Mouse (Mus musculus) lung, embryonic 14.5 days (tissue): ENCODE data around the gene Clic1. TPM values are rescaled to one million over a fixed set of nuclear protein-coding genes. Genes with fewer than 3 reads are reported as not detected.

Source experiments
- ATAC-seq: fragments of 200-750 bp; cut with Nextera tagmentation; 2 replicates; pipeline ENCODE4 v1.8.0; 2017; ENCODE audit warnings: mild to moderate bottlenecking, moderate TSS enrichment, moderate library complexity; ENCODE audit not compliant: insufficient read depth
- DNase-seq: peaks from one replicate; pipeline ENCODE4 v3.0.0-alpha.2; 2015
- H3K27ac ChIP-seq: fragments of 300-500 bp; sonication (generic); 2 replicates; pipeline ENCODE4 v1.5.1; 2014; ENCODE audit warnings: low read depth, mild to moderate bottlenecking, moderate library complexity
- H3K27me3 ChIP-seq: fragments of 300-500 bp; sonication (generic); 2 replicates; pipeline ENCODE4 v1.6.1; 2014; ENCODE audit warnings: low read length, control low read depth; ENCODE audit not compliant: insufficient read depth
- H3K36me3 ChIP-seq: fragments of 300-500 bp; sonication (generic); 2 replicates; pipeline ENCODE4 v1.6.1; 2014; ENCODE audit warnings: control low read depth; ENCODE audit not compliant: insufficient read depth
- H3K4me1 ChIP-seq: fragments of 300-500 bp; sonication (generic); 2 replicates; pipeline ENCODE4 v1.6.1; 2014; ENCODE audit warnings: antibody characterized with exemption, control low read depth; ENCODE audit not compliant: insufficient read depth
- H3K4me2 ChIP-seq: fragments of 300-500 bp; sonication (generic); 2 replicates; pipeline ENCODE4 v1.6.1; 2014; ENCODE audit warnings: mild to moderate bottlenecking
- H3K4me3 ChIP-seq: fragments of 300-500 bp; sonication (generic); 2 replicates; pipeline ENCODE4 v1.5.1; 2014; ENCODE audit warnings: low read depth, low read length
- H3K9ac ChIP-seq: fragments of 300-500 bp; sonication (generic); 2 replicates; pipeline ENCODE4 v1.6.1; 2014
- H3K9me3 ChIP-seq: fragments of 300-500 bp; sonication (generic); 2 replicates; pipeline ENCODE4 v1.6.1; 2016; ENCODE audit warnings: low read depth, low read length, control low read depth
- CTCF ChIP-seq: IDR thresholded peaks from 2 replicates; pipeline ENCODE4 v1.5.1; 2016; ENCODE audit warnings: antibody characterized with exemption, low read depth
- WGBS: fragments of 180-500 bp; shearing (Covaris S2); extraction: QIAGEN DNeasy Blood & Tissue Kit; methylation state at CpG from one replicate; pipeline ENCODE4 v1.1.7; 2014; 5-methylcytosine and 5-hydroxymethylcytosine counted together
- polyA plus RNA-seq: library from polyadenylated mRNA; unstranded; fragments of >200 nt; fragmentation: Nextera tagmentation; extraction: Ambion mirVana; gene quantifications from 2 replicates; pipeline ENCODE4 v1.2.1, GENCODE M21; 2014

Gene Clic1
- polyA plus RNA-seq, 1 experiment from 2014 or later: 73.6 TPM

- Histone ChIP-seq H3K9ac (no peak overlapping the region), H3K27me3 (no peaks in the 10 kb centered on the region), H3K4me2 (peak overlapping the region; percentile 33), H3K27ac (no peak overlapping the region), H3K36me3 (peaks cover 13% of the 10 kb centered on the region), H3K4me3 (no peak overlapping the region), H3K9me3 (no peaks in the 10 kb centered on the region), H3K4me1 (peaks cover 4% of the 10 kb centered on the region; the same call in 1 of the 2 replicates)
- WGBS: 8% methylated on average over 17 of the region's 17 CpGs
- ATAC-seq (peak; percentile 57), DNase-seq (peak; percentile 90)
- peak; percentile 100 for TF ChIP-seq CTCF
These were observed 28.5 kb upstream of the Clic1 start for GRCm38 (mm10) chr17:35021163-35021808.

GRCm38 (mm10) chr17:35021842-35022477 lies 27.8 kb upstream of the Clic1 start:
- H3K27me3 ChIP-seq: no peaks in the 10 kb centered on the region
- no peak overlapping the region for H3K4me2 ChIP-seq
- no peak overlapping the region for H3K27ac ChIP-seq
- ATAC-seq: peak; percentile 23; the same call in 1 of the 2 replicates
- 30% methylated on average over 6 of the region's 6 CpGs for WGBS
- peaks cover 4% of the 10 kb centered on the region; the same call in 1 of the 2 replicates for H3K4me1 ChIP-seq
- H3K9ac ChIP-seq: no peak overlapping the region
- TF ChIP-seq CTCF: no peak
- peaks cover 8% of the 10 kb centered on the region; the same call in 1 of the 2 replicates for H3K36me3 ChIP-seq
- no peaks in the 10 kb centered on the region for H3K9me3 ChIP-seq
- DNase-seq: peak; percentile 26
- no peak overlapping the region for H3K4me3 ChIP-seq

GRCm38 (mm10) chr17:35022541-35023060 lies 27.2 kb upstream of the Clic1 start:
- no peak for TF ChIP-seq CTCF
- WGBS: 90% methylated on average over 8 of the region's 8 CpGs
- Histone ChIP-seq H3K9ac (no peak overlapping the region), H3K27ac (no peak overlapping the region), H3K4me2 (no peak overlapping the region), H3K4me1 (peaks cover 4% of the 10 kb centered on the region; the same call in 1 of the 2 replicates), H3K4me3 (no peak overlapping the region), H3K9me3 (no peaks in the 10 kb centered on the region), H3K36me3 (0 out of 2 replicates have a peak, but pooled peaks cover 2% of the 10 kb centered on the region), H3K27me3 (no peaks in the 10 kb centered on the region)
- DNase-seq (no peak), ATAC-seq (no peak)

- H3K9me3 ChIP-seq: no peaks in the 10 kb centered on the region
- TF ChIP-seq CTCF: no peak
- ATAC-seq: no peak
- no peak overlapping the region for H3K9ac ChIP-seq
- H3K4me1 ChIP-seq: peaks cover 4% of the 10 kb centered on the region; the same call in 1 of the 2 replicates
- 73% methylated on average over 5 of the region's 5 CpGs for WGBS
- H3K27ac ChIP-seq: no peak overlapping the region
- no peak overlapping the region for H3K4me2 ChIP-seq
- H3K4me3 ChIP-seq: no peak overlapping the region
- DNase-seq: no peak
- no peaks in the 10 kb centered on the region for H3K27me3 ChIP-seq
- no peaks in the 10 kb centered on the region for H3K36me3 ChIP-seq
These were observed 26.5 kb upstream of the Clic1 start for GRCm38 (mm10) chr17:35023221-35023620.

GRCm38 (mm10) chr17:35023756-35024155 lies 26.0 kb upstream of the Clic1 start:
- ATAC-seq (no peak), DNase-seq (no peak)
- Histone ChIP-seq H3K4me2 (no peak overlapping the region), H3K36me3 (no peaks in the 10 kb centered on the region), H3K4me1 (peaks cover 4% of the 10 kb centered on the region; the same call in 1 of the 2 replicates), H3K27ac (no peak overlapping the region), H3K4me3 (no peak overlapping the region), H3K27me3 (no peaks in the 10 kb centered on the region), H3K9ac (no peak overlapping the region), H3K9me3 (no peaks in the 10 kb centered on the region)
- WGBS: 68% methylated on average over 4 of the region's 4 CpGs
- TF ChIP-seq CTCF: no peak

GRCm38 (mm10) chr17:35024261-35024660 lies 25.5 kb upstream of the Clic1 start:
- no peak for TF ChIP-seq CTCF
- Histone ChIP-seq H3K9me3 (no peaks in the 10 kb centered on the region), H3K4me2 (no peak overlapping the region), H3K4me3 (no peak overlapping the region), H3K9ac (no peak overlapping the region), H3K27ac (no peak overlapping the region), H3K36me3 (no peaks in the 10 kb centered on the region), H3K4me1 (peaks cover 4% of the 10 kb centered on the region; the same call in 1 of the 2 replicates), H3K27me3 (no peaks in the 10 kb centered on the region)
- 46% methylated on average over 13 of the region's 13 CpGs for WGBS
- ATAC-seq (no peak), DNase-seq (no peak)
